Mouse (Mus musculus) stomach, postnatal 0 days (tissue): Measurements from ENCODE around the gene Cisd3.

ENCODE experiments used
- CTCF ChIP-seq: IDR thresholded peaks from 2 replicates; pipeline ENCODE4 v1.5.1; 2016; ENCODE audit warnings: antibody characterized with exemption, low read depth, mild to moderate bottlenecking, moderate library complexity
- EP300 ChIP-seq: optimal IDR thresholded peaks from 2 replicates; pipeline ENCODE3; 2016; ENCODE audit warnings: antibody characterized with exemption

- no peak for TF ChIP-seq CTCF
- TF ChIP-seq EP300, result no peak
These were observed 8.8 kb downstream of the Cisd3 start for GRCm38 (mm10) chr11:97694435-97694834.
